Mouse (Mus musculus) kidney, postnatal 25 days (tissue): ENCODE results near the gene Tle4.

Experiments
- DNase-seq, 2 experiments: peaks; one replicate each; pipeline ENCODE4 v3.0.0; 2021; ENCODE audit warnings: mixed read lengths in 2 of 2

The Tle4 gene

DNA sequence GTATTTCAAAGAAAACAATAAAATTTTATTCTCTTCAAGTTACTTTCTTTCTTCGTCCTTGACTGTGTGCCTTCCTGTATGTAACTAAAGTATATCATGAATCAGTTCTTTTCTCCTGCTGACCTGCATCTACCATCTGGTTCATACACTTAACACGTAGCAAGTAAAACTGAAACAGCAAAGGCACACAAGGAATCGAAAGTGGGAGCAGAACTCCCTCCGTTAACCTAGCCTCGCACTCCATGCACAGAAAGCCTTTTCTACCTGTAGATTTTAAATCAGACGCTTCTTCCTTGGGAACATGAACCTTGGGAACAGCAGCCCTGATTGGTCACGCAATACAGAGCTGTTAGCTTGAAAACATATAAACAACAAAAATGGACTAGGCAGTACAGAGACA is 78.7 kb downstream of the Tle4 start:
- DNase-seq = no peak

DNA sequence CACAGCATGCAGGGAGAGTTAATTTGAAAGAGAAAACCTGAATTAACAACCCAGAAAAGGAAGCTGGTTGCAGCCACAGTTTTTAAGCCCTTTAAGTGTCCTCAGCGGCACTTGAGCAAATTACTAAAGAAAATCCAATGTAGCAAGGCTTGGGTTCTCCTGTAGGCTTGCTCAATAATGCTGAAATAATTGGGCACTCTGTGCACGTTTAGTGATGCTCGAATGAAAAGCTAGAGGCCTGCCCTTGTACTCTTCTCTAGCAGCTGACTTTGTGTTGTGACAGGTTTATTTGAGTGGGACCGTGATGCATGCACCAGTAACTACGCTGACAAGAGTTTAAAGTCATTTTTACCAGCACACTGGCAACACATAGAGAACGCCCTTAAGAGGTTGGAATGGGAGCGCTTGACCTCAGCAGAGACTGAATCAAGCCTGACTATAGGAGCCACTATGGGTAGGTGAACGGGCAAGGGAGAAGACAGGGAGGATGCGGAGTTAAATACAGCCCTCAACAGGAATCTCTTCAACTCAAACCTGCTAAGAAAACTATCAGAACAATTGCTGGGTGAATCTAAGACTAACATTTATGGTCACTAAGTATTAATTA is 79.3 kb downstream of the Tle4 start:
- DNase-seq = no peak

DNA sequence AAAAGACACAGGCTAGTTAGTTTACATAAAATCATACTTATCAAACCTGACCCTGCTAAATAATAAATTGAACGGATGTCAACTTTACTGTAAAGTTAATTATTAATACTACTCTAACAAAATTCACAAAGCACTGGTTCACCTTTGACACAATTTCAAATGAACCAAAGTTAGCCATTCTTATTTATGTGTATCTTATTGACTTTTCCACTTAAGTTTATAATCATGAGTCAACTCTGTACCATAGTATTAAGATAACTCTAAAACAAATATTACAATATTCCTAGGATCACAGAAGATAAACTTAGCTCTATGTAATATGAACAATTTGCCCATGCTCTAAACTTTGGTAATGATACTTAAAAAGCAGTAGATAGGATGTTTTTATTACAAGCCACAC is 81.4 kb downstream of the Tle4 start:
- DNase-seq = no peak

DNA sequence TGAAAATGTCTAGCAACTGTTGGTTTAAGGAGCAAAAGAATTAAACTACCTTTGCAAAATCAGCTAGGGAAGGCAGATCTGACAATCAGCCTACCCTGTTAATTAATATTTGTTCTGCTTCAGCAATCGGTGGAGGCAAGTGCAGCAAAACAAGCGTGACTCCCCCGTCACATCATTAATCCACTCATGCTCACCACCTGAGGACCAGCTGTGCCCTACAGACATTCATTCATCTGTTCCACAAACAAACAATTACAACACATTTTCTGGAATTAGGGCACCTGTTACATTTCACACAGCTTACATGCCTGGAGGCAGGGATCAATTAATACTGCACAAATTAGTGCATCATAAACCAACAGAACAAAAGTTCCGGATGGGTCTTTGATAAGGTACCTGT is 89.0 kb downstream of the Tle4 start:
- no peak for DNase-seq

DNA sequence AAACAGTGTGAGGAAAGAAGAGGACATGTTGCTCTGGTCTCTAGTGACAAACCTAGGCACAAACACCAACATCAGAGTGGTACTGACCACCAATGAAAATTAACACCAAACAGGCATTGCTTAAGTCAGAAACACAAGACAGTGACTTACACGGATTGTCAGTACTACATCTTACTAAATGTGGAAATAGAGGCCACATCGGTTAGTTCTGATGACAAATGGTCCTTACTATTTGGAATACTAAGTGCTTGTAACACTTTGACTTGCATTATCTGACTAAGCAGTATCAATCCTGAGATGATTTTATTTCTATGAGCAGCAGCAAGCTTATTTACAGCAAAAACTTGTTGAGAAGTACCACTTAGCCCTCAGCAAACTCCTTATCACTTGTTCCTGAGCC is 89.9 kb downstream of the Tle4 start:
- no peak for DNase-seq

DNA sequence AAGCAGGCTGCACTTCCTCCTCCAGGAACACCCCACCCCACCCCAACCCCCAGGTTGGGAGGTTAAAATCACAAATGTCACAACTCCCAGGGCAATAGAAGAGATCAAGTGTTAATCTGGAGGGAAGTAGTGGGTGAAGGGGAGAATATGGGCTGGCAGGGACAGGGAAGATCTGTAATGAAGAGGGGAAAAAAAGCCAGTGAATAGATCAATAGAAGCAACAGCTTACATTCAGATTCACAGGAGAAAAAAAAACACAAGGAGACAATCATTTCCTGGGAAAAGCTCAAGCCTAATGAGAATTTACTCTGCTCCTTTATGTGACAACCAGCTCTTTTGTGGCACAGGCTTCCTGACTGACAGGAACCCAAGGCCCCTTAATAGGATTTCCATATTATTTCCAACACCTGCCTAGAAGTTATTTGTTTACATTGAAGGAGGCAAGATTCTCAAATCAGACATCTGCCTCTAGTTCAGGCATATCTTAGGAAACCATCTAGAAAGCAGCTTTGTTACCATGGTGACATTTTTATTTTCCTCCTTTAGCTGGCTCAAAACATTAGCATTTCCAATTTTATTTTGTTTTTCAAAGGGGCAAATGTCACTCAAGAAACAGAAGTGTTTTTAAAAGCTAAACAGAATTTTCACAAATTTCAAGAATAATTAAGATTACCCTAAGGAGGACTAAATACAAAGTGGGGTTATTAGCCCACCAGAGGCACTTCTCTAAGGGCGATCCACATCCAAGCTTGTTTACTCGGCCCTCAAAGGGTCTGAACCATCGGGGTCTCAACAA is 90.8 kb downstream of the Tle4 start:
- DNase-seq = no peak

DNA sequence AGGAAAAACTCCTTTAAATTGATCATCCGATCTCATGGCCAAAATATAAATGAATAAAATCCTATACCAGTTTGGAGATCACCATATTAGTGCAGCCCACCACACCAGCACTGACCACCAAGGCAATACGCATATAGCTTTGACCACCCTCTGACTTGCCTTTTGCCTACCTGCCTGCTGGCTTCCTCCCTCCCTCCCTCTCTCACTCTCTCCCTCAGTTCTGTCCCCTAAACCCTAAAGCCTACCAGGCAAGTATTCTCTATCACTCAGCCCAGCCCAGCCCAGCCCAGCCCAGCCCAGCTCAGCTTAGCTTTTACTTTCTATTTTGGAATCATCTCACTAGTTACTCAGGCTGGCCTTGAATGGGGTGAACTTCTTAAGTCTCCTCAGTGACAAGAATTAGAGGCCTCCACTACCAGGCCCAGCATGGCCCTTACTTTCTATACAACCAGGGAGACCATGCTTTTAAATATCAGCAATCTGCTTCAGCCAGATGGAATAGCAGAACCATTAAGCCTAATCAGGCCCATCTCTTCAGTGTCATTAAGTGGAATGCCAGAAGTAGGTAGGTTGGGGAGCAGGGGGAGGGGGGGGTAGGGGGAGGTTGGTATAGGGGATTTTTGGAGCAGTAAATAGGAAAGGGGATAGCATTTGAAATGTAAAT is 91.8 kb downstream of the Tle4 start:
- no peak for DNase-seq

DNA sequence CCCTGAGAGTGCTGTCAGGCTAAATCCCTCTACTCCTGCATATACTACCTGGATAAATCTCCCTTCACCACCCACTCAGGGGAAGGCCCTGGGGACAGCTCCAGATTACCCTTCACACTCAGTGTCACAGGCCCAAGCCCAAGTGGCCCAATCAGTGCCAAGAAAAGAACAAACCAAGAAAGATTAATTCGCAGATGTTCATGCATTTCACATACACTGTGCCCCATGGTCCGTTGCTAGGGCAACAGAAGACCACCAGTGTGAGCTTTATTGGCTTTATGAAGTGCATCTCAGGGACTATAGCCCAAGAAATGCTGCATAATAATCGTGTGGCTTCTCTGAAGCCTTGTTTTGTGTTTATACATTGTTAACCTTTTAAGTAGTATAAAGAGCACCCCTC is 92.5 kb downstream of the Tle4 start:
- no peak for DNase-seq

DNA sequence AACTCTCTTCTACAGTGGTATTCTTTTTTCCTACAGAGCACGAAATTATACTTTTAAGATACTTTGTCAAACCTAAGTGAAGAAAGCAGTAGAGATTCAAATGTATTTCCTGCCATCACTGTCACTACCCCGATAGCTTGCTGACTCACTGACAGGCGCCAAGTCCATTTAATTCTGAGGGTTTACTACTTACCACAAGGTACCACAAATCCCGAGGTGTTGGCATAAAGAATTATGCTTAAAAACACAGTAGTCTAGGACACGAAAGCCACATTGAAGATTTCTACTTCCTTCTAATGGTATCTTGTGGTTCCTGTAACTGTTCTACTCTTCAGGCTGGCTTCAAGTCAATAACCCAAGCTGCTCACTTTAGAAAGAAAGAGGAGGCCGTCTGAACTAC is 94.0 kb downstream of the Tle4 start:
- no peak for DNase-seq

DNA sequence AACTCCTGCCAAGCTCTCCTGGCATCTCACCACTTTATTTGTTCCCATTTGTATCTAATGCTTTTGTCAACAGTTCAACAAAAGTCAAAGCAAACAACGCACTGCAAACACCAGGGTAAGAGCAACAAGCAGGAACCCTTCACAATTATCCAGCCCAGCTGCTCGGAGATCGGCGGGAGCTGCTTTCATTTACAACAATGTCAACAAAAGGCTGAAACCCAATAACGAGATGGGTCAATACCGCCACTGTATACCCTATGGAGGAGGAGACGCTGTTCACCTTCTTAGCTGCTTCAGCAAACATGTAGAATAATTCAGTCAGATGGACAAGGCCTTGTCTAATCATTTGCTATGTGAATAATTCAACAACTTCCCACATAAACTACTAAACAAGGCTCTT is 95.6 kb downstream of the Tle4 start:
- no peak for DNase-seq

DNA sequence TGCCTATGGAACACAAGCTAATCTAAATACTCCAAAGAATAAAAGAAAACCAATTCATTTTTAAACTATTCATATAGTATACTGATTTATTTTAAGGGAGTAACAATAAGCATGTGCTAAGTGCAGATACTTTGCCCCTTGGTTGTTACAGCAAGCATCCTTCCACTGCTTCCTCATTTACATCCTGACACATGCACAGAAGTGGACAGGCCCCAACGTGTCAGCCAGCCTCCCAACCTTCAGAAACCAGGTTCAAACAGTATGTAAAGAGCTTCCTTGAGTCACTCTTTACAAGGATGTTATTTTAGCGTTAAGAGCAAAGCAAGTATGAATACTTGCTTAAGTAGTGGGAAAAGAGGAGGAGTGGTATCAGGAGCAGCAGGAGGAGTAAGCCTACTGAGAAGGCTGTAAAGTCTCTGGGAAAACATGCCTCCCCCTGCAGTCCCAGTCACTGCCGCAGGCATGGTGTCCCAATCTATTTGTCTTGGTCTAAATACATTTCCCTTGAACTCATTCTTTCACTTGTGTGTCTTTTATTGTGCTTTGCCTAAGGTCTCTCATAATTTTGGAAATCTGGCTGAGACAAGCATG is 97.9 kb downstream of the Tle4 start:
- no peak for DNase-seq

DNA sequence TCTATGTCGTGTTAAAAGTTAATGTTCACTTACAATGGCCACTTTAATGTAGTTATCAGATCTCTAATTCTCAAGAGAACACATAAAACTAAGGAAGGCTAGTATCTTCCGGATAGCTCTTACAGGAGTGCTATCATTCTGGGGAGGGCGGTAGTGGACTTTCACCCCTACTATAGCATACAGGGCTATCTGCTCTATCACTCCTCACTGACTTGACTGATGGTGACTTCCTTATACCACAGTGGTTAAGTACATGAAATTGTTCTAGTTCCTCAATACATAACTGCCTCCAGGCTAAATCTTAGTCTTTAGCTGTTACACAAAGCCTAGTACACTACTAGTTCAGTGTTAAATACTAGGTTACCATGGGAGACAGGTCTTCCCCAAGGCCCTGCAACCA is 104.8 kb downstream of the Tle4 start:
- DNase-seq = no peak

DNA sequence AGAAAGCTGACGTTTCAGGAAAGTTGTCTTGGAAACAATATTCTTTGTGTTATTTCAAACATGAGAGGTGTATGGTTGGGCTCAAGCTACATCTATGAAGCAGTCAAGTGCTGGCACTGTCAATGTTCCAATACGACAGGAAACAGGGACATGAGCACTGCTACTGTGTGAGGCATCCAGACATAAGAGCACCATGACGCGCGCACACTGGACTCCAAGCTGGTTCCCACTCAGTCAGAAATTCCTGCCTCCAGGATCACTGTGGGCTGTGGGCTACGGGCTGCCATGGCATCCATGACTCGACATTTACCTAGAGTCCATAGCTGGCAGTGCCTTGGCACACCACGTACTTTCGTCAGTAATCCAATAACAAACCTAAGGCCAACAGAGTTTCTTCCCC is 110.7 kb downstream of the Tle4 start:
- DNase-seq = no peak

DNA sequence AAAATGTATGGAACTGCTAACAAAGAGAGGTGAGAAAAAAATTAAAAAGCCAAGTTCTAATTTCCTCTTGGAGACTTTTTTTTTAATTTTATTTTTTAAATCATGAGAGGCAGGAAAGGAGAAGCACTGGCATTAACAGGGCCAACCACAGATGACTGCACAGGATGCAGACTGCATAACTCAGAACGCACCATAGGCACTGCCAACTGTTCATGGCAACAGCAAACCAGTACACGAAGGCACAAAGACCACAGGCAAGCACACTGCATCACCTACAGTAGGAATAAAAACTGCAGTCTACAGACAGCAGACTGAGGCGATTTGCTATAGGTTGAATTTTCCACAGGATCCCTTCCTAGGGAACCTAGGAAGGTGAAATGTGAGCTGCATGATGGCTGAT is 112.7 kb downstream of the Tle4 start:
- DNase-seq = no peak

DNA sequence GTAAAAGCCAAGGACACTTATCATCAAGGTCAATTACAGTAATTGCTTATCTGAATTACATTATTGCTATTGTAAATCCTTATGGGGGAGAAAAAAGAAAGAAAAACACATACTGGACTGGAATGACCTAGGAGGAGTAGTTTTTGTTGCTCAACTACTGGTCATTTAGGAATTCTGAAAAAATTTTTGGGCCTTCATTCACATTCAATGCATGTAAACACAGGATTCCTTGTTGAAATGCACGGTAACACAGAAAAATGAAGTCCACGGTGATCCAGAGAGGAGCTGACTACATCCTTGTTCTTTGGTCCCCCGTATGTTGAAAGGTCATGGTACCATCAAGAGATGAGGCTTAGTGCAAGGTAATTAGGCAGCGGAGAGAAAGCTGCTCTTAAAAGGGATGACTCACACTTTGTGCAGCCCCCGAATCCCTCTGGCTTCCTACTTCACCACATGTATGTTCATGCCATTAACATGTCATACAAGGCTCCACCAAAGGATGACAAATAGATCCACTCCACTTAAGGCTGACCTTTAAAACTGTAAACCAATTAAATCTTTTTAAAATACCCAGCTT is 115.2 kb downstream of the Tle4 start:
- DNase-seq = no peak

DNA sequence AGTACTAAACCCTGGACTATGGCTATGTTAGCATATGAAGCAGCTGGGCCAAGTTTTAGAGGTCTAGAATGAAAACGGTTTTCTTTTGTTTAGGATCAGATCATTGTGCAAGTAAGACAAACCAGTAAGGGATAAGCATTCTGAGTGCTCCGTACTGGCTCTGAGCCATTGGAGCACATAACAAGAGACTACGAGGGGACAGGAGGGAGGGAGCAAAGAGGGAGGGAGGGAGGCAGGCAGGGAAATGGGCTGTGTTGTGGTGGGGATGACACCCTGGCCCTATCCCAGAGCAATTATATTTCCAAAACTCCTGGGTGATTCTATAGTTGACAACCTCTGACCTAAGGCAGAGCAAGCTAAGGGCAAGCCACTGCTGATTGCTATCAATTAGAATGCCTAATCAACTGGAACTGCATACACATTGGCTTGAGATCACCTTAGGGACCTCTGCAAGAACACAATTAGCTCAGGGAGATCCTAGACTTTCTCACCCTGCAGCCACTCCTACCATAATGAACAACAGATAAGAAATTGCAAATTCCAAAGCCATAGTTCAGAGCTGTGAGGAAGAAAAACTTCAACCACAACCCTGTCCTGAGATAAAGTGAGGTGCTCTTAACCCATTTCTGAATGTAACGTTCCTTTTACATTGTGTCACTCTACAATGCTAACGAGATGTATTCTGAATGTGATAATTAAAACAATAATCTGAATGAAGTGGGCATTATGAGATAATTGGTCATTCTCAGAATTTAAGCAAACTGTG is 115.9 kb downstream of the Tle4 start:
- no peak for DNase-seq

DNA sequence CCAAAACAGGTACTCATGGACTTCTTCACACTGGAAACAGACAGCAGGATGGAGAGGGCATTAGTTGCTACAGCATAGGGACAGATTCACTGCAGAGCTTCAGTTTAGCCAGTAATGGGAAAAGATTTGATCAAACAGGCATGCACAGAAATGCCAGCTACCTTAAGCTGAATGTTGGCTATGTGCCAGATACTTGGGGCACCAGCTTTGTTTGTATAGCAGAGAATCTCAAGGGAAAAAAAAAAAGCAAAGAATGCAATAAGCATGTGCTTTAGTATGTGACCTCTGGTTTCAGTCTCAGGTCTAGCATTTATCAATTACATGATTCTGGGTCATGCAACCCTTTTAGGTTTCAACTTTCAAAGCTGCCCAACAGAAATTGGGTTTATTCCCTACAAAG is 118.1 kb downstream of the Tle4 start:
- DNase-seq = peak in 1 of 2 experiments; percentile 6

DNA sequence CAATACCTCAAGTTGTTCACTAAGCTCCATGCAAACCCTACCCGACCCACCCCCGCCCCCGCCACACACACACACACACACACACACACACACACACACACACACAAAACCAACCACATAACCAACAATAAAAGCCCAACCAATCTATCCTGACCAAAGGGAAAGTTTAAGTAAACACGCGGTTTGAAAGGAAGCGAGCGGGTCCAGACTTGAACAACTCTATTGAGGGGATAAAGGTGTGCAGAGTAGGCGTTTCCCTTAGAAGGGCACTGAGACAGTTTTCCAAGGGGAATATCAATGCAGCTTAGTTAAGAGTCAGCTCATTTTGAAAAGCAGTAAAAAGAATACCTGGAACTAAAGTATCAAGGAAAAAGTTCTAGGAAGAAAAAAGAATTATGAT is 128.5 kb downstream of the Tle4 start:
- no peak for DNase-seq

DNA sequence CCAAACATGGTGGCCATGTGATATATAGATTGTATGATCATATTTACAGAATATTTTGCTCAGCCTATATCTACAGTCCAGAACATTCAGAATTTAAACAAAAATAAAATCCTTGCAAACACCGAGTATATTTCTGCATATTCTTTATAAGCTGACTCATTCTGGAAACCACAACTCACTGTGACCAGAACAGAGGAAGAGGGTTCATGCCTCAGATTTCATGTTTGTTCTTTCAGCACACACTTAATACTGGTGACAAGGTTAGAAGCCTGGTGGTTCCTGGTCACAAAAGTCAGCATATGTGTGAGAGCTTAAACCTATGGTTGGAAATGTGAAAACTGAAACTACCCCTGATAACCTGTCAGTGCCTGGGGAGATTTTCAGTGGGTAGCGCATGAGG is 129.1 kb downstream of the Tle4 start:
- DNase-seq = no peak

DNA sequence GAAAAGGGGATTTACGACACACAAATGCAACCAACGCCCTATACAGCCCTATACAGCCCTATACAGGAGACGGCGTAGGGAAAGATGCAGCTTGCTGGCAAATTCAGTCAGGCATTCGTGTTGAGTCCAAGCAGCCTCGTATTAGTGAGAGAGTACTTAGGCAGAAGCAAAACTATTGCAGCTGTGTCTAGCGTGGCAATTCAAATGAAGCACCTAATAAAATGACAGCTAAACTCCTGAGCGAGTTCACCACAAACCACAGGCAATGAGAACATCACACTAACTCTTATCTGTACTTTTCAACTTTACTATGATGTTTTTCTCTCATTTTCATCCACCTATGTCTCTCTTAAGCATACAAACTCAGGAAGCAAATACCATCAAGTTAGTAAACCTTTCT is 131.8 kb downstream of the Tle4 start:
- no peak for DNase-seq

DNA sequence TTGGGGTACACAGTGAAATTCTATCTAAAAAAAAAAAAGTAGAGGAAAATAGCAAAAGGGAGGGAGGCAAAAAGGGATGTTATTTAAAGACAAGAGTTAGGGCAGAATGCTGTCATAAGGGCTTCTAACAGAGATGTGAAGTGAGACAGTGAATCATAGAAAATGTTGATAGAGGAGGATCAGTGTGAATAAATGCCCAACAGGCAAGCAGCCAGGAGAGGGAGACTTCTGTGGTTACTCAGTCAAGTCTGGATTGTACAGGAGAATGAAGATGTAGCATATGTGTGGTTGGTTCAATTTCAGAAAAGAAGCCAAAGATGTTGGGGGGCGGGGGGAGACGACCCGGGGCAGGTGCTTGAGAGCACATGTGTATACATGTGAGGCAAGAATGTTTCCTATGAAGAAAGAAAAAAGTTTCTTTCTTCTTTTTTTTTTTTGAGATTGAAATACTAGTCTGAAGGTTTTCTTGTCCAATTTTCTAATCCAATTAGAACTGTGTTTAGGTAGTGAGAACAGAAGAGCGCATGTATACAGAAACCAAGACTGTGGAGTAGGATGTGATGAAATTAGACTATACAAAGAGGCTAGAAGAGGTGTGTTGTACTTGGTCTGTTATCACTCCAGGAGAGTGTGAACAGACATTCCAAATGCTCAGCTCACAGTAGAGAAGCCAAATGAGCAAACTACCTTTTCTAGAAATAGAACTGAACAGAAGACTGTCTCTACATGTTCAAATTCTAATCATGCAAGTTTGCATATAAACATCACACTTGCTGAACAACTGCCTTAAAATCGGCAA is 134.4 kb downstream of the Tle4 start:
- no peak for DNase-seq

DNA sequence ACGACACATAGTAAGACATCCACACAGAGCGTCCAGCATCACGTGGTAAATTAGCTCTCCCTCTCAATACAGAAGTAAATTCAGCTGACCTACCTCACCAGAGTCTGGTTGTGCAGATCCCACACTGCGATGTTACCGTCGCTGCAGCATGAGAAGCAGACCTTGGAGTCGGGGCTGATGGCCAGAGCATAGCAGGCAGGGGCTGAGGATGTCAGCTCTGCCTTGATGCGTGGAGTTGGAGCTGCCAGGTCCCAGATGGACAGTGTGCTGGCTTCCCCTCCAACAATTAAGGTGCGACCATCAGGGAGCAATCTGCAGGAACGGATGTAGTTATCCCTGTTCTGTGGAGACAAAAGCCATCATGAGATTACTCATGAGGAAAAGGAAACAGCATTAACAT is 144.4 kb downstream of the Tle4 start:
- no peak for DNase-seq
